Mouse (Mus musculus) cortical plate, adult 2 months (tissue): ENCODE data around the gene Timm44.

Source experiments
- CTCF ChIP-seq: fragments of 200-500 bp; IDR thresholded peaks from 2 replicates; pipeline ENCODE4 v1.5.1; 2011; ENCODE audit warnings: mild to moderate bottlenecking, control low read depth, low read length; ENCODE audit not compliant: insufficient read depth; ENCODE audit errors: extremely low read depth
- POLR2A ChIP-seq: fragments of 200-500 bp; IDR thresholded peaks from 2 replicates; pipeline ENCODE4 v1.6.1; 2011; ENCODE audit warnings: mild to moderate bottlenecking, low read length, control low read depth; ENCODE audit not compliant: insufficient read depth; ENCODE audit errors: extremely low read depth

DNA sequence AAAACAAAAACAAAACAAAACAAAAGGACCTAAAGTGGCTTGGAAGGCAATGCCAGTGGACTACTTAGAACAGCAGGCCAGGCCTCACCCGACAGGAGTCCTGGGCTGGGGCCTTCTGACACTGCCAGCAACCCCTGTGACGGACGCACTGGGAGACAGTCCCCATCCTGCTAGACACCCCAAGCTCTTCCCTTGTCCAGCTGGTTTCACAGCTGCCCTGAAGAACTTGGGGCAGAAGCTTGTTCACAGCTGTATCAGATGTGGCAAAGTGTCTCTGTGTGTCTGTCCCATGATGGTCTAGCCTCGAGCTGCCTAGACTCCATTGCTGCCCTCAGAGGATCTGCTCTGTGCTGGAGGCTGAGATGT, 15.9 kb downstream of the Timm44 start:
- no peak for TF ChIP-seq CTCF
- no peak for TF ChIP-seq POLR2A
